In genomic region chr9:42721718-42722117, GRCm38 (mm10) we compare ENCODE assay signal across 27 mouse cellular contexts.
DNase-seq lines count a peak whose midpoint lies in the region; ATAC-seq and TF ChIP-seq lines count a peak whose summit lies in the region.
"Had no signal": no experiment of that assay in that cellular context is flagged by ENCODE, and none has a peak within 500 bp of the region (broad histone marks: within the 10 kb centered on the region; RNA-seq: fewer than 3 reads in every experiment).

No protein-coding gene starts in this region.

- H3K4me3 ChIP-seq in cerebellum, adult 2 months (replicated peaks; ENCODE audit: insufficient read depth, low read depth, low read length) = no peak overlapping the region
- no peak overlapping the region for H3K4me3 ChIP-seq in kidney, embryonic 14.5 days (ENCODE audit: low read length)
- no peak overlapping the region for H3K4me3 ChIP-seq in left cerebral cortex, adult 2 months
- H3K4me3 ChIP-seq: embryonic facial prominence, embryonic 13.5 days; forebrain, embryonic 10.5 days; forebrain, embryonic 15.5 days; heart, adult 2 months; heart, embryonic 12.5 days; hindbrain, embryonic 13.5 days; limb, embryonic 10.5 days; limb, embryonic 15.5 days; liver, embryonic 13.5 days; megakaryocyte, embryonic 14.5 days; midbrain, embryonic 13.5 days had no signal

- H3K27ac ChIP-seq in cerebellum, adult 2 months (ENCODE audit: insufficient read depth, low read length) = no peak overlapping the region
- H3K27ac ChIP-seq in kidney, embryonic 14.5 days (ENCODE audit: low read depth, low read length) = peak overlapping the region; percentile 77
- H3K27ac ChIP-seq in left cerebral cortex, adult 2 months = peak overlapping the region; percentile 19
- H3K27ac ChIP-seq: embryonic facial prominence, embryonic 13.5 days; forebrain, embryonic 10.5 days; forebrain, embryonic 15.5 days; heart, adult 2 months; limb, embryonic 10.5 days; limb, embryonic 15.5 days; liver, embryonic 13.5 days; midbrain, embryonic 13.5 days; stomach, postnatal 0 days had no signal

- no peaks in the 10 kb centered on the region for H3K9me3 ChIP-seq in kidney, embryonic 14.5 days (ENCODE audit: control insufficient read depth, low read length)
- H3K9me3 ChIP-seq: embryonic facial prominence, embryonic 13.5 days; forebrain, embryonic 10.5 days; forebrain, embryonic 15.5 days; heart, embryonic 12.5 days; hindbrain, embryonic 13.5 days; limb, embryonic 10.5 days; limb, embryonic 15.5 days; liver, embryonic 13.5 days; megakaryocyte, embryonic 14.5 days; midbrain, embryonic 13.5 days had no signal

- peak; percentile 51 to 57 for DNase-seq in cerebellum, postnatal 10 days
- no peak for DNase-seq in cerebellum, adult 2 months
- no peak for DNase-seq in kidney, adult 11 months
- no peak for DNase-seq in left cerebral cortex, adult 2 months (ENCODE audit: extremely low spot score in 1 of 2, low spot score in 2 of 2)
- no peak for DNase-seq in left cerebral cortex, adult 11 months (ENCODE audit: low spot score)
- no peak for DNase-seq in urinary bladder, adult 2 months (ENCODE audit: low spot score)
- DNase-seq: heart, adult 2 months; heart, postnatal 4 days; liver, embryonic 13.5 days; lung, adult 18-20 months; lung, postnatal 4 days; thymus, adult 18-20 months; thymus, postnatal 25 days had no signal

- no peaks in the 10 kb centered on the region; the same call in 1 of the 2 replicates for H3K27me3 ChIP-seq in cerebellum, adult 2 months (ENCODE audit: control insufficient read depth, insufficient read depth, low read length)
- no peaks in the 10 kb centered on the region for H3K27me3 ChIP-seq in kidney, embryonic 14.5 days (ENCODE audit: control insufficient read depth, insufficient read depth, low read length)
- H3K27me3 ChIP-seq: embryonic facial prominence, embryonic 13.5 days; forebrain, embryonic 15.5 days; hindbrain, embryonic 13.5 days; limb, embryonic 15.5 days; liver, embryonic 13.5 days; megakaryocyte, embryonic 14.5 days; midbrain, embryonic 13.5 days; Patski had no signal

- intact Hi-C loops in left cerebral cortex, adult 2 months (cut with DNase I) = no loop called here

- no peak for ATAC-seq in kidney, embryonic 14.5 days (ENCODE audit: low FRiP score, low TSS enrichment)
- ATAC-seq: forebrain, embryonic 15.5 days; intestine, embryonic 16.5 days; lung, postnatal 0 days; midbrain, embryonic 13.5 days; Patski had no signal

- 0 out of 2 replicates have a peak, but pooled peaks cover 5% of the 10 kb centered on the region for H3K4me1 ChIP-seq in cerebellum, adult 2 months (ENCODE audit: control insufficient read depth, insufficient read depth, low read length)
- H3K4me1 ChIP-seq in kidney, embryonic 14.5 days (ENCODE audit: control insufficient read depth, insufficient read depth, low read length) = peaks cover 35% of the 10 kb centered on the region
- H3K4me1 ChIP-seq: forebrain, embryonic 15.5 days; heart, embryonic 12.5 days; megakaryocyte, embryonic 14.5 days had no signal

- H3K36me3 ChIP-seq in kidney, embryonic 14.5 days (ENCODE audit: control insufficient read depth, insufficient read depth, low read length) = no peaks in the 10 kb centered on the region
- H3K36me3 ChIP-seq: embryonic facial prominence, embryonic 13.5 days; forebrain, embryonic 10.5 days; forebrain, embryonic 15.5 days; heart, embryonic 12.5 days; hindbrain, embryonic 13.5 days; limb, embryonic 10.5 days; limb, embryonic 15.5 days; liver, embryonic 13.5 days; midbrain, embryonic 13.5 days had no signal

- peak overlapping the region; percentile 23; the same call in 1 of the 2 replicates for H3K9ac ChIP-seq in kidney, embryonic 14.5 days (ENCODE audit: low read depth, low read length)
- H3K9ac ChIP-seq: embryonic facial prominence, embryonic 13.5 days; forebrain, embryonic 15.5 days; heart, embryonic 12.5 days; hindbrain, embryonic 13.5 days; limb, embryonic 15.5 days; liver, embryonic 13.5 days; midbrain, embryonic 13.5 days had no signal

- no peak overlapping the region for H3K4me2 ChIP-seq in kidney, embryonic 14.5 days (replicated peaks; ENCODE audit: low read depth, low read length)
- H3K4me2 ChIP-seq: embryonic facial prominence, embryonic 13.5 days; forebrain, embryonic 15.5 days; heart, embryonic 12.5 days; hindbrain, embryonic 13.5 days; limb, embryonic 15.5 days; liver, embryonic 13.5 days; midbrain, embryonic 13.5 days had no signal

- WGBS in cerebellum, adult 2 months = 42% methylated on average over 9 of the region's 9 CpGs
- WGBS in kidney, embryonic 14.5 days = 71% methylated on average over 9 of the region's 9 CpGs

- no peak for TF ChIP-seq POLR2A in cerebellum, adult 2 months (IDR thresholded peaks at IDR 0.05; ENCODE audit: borderline replicate concordance, insufficient read depth, low read length)

- no peak for TF ChIP-seq CTCF in cerebellum, adult 2 months (IDR thresholded peaks at IDR 0.05; ENCODE audit: borderline replicate concordance, insufficient read depth, low read depth, low read length)
- no peak for TF ChIP-seq CTCF in left cerebral cortex, adult 2 months (IDR thresholded peaks at IDR 0.05)

Comparison
In these comparisons a context has a peak if more than half of its experiments do, and no peak if none do; other contexts are left out.
1. DNase-seq: peak in cerebellum, postnatal 10 days (2 of 2); none in cerebellum, adult 2 months (0 of 2), kidney, adult 11 months (single experiment), left cerebral cortex, adult 2 months (0 of 2), left cerebral cortex, adult 11 months (single experiment) and urinary bladder, adult 2 months (single experiment).